Mouse (Mus musculus) ES-E14 (cell line): ENCODE measurements around the gene Mrpl30.

Experiments
- CHD2 ChIP-seq: IDR thresholded peaks from 2 replicates; pipeline ENCODE4 v1.6.1; 2014; ENCODE audit warnings: mild to moderate bottlenecking, low read depth, low read length, inconsistent platforms
- HCFC1 ChIP-seq: IDR thresholded peaks from 2 replicates; pipeline ENCODE4 v1.6.1; 2012; ENCODE audit warnings: low read length, inconsistent platforms, borderline replicate concordance; ENCODE audit not compliant: insufficient read depth

GRCm38 (mm10) chr1:37867684-37868322, 22.5 kb upstream of the Mrpl30 start:
- TF ChIP-seq CHD2, result no peak
- TF ChIP-seq HCFC1, result no peak
